Comparison of ENCODE assay signal across 9 mouse cellular contexts in genomic region chr10:79783920-79784800, GRCm38 (mm10). TPM values are rescaled to one million over a fixed set of nuclear protein-coding genes. Genes with fewer than 3 reads are reported as not detected.
DNase-seq lines count a peak whose midpoint lies in the region; ATAC-seq and TF ChIP-seq lines count a peak whose summit lies in the region.
"Had no signal": no experiment of that assay in that cellular context is flagged by ENCODE, and none has a peak within 500 bp of the region (broad histone marks: within the 10 kb centered on the region; RNA-seq: fewer than 3 reads in every experiment).

No protein-coding gene starts in this region.

- H3K36me3 ChIP-seq in hindbrain, postnatal 0 days (ENCODE audit: insufficient read depth, low read length), result no peaks in the 10 kb centered on the region
- H3K36me3 ChIP-seq in hindbrain, embryonic 16.5 days (ENCODE audit: control insufficient read depth, insufficient read depth, low read length), result no peaks in the 10 kb centered on the region
- no peaks in the 10 kb centered on the region for H3K36me3 ChIP-seq in ES-E14 (ENCODE audit: control insufficient read depth, insufficient read depth, low read length, poor library complexity, severe bottlenecking)
- H3K36me3 ChIP-seq in limb, embryonic 14.5 days (ENCODE audit: control insufficient read depth, insufficient read depth, low read length), result no peaks in the 10 kb centered on the region
- H3K36me3 ChIP-seq: embryonic facial prominence, embryonic 15.5 days; lung, embryonic 15.5 days had no signal

- no peak for TF ChIP-seq POLR2A in limb, embryonic 14.5 days (IDR thresholded peaks at IDR 0.05; ENCODE audit: borderline replicate concordance, extremely low read depth, insufficient read depth, insufficient read length)

- H3K4me1 ChIP-seq in hindbrain, postnatal 0 days (ENCODE audit: insufficient read depth, low read length), result peaks cover 4% of the 10 kb centered on the region; the same call in 1 of the 2 replicates
- no peaks in the 10 kb centered on the region; the same call in none of the 2 replicates for H3K4me1 ChIP-seq in hindbrain, embryonic 16.5 days (ENCODE audit: control insufficient read depth, insufficient read depth, low read depth, low read length)
- peaks cover 0 to 16% of the 10 kb centered on the region in 2 experiments; a peak in 2 of 4 replicates for H3K4me1 ChIP-seq in ES-E14 (ENCODE audit: control insufficient read depth in 2 of 2, insufficient read depth in 2 of 2, low read length in 2 of 2, poor library complexity in 1 of 2)
- H3K4me1 ChIP-seq in limb, embryonic 14.5 days (ENCODE audit: control insufficient read depth, insufficient read depth, low read length), result 0 out of 2 replicates have a peak, but pooled peaks cover 7% of the 10 kb centered on the region

- 37% methylated on average over 27 of the region's 27 CpGs for WGBS in hindbrain, postnatal 0 days
- 37% methylated on average over 27 of the region's 27 CpGs for WGBS in hindbrain, embryonic 16.5 days
- 36% methylated on average over 27 of the region's 27 CpGs for WGBS in limb, embryonic 14.5 days

- peak; percentile 55 for DNase-seq in hindbrain, postnatal 0 days (ENCODE audit: low spot score)
- peak; percentile 63 for DNase-seq in A20 (ENCODE audit: low read depth, low spot score)
- peak; percentile 81 for DNase-seq in ES-E14 (ENCODE audit: low read depth, low spot score)
- peak; percentile 49 for DNase-seq in limb, embryonic 14.5 days (ENCODE audit: low spot score)
- no peak for DNase-seq in layer of hippocampus, adult 9-11 months
- no peak for DNase-seq in spleen, adult 12 weeks (ENCODE audit: low spot score)

- ATAC-seq in hindbrain, postnatal 0 days, result no peak
- ATAC-seq in hindbrain, embryonic 16.5 days, result no peak
- ATAC-seq in limb, embryonic 14.5 days (ENCODE audit: low FRiP score, low read depth), result no peak

- peak; percentile 55 for TF ChIP-seq CTCF in hindbrain, postnatal 0 days (IDR thresholded peaks at IDR 0.05; ENCODE audit: low read depth)

- no peaks in the 10 kb centered on the region for H3K9me3 ChIP-seq in hindbrain, postnatal 0 days (ENCODE audit: low read length)
- no peaks in the 10 kb centered on the region for H3K9me3 ChIP-seq in hindbrain, embryonic 16.5 days (ENCODE audit: control insufficient read depth, low read length)
- H3K9me3 ChIP-seq in ES-E14 (ENCODE audit: control insufficient read depth, insufficient read depth, low read depth, low read length), result no peaks in the 10 kb centered on the region
- H3K9me3 ChIP-seq in limb, embryonic 14.5 days (ENCODE audit: control insufficient read depth, low read length), result no peaks in the 10 kb centered on the region
- H3K9me3 ChIP-seq: embryonic facial prominence, embryonic 15.5 days; lung, embryonic 15.5 days had no signal

- H3K27ac ChIP-seq in hindbrain, postnatal 0 days, result no peak overlapping the region
- no peak overlapping the region for H3K27ac ChIP-seq in hindbrain, embryonic 16.5 days (ENCODE audit: low read depth, low read length)
- no peak overlapping the region for H3K27ac ChIP-seq in ES-E14 (ENCODE audit: insufficient read depth, low read depth, low read length, poor library complexity, severe bottlenecking)
- H3K27ac ChIP-seq in limb, embryonic 14.5 days (replicated peaks; ENCODE audit: low read depth, low read length), result no peak overlapping the region
- H3K27ac ChIP-seq: embryonic facial prominence, embryonic 15.5 days; lung, embryonic 15.5 days had no signal

- no peak overlapping the region for H3K4me2 ChIP-seq in hindbrain, postnatal 0 days (ENCODE audit: low read depth, low read length)
- no peak overlapping the region for H3K4me2 ChIP-seq in hindbrain, embryonic 16.5 days (ENCODE audit: low read length)
- H3K4me2 ChIP-seq in limb, embryonic 14.5 days (replicated peaks; ENCODE audit: low read depth, low read length, severe bottlenecking), result no peak overlapping the region
- H3K4me2 ChIP-seq: embryonic facial prominence, embryonic 15.5 days; lung, embryonic 15.5 days had no signal

- no peaks in the 10 kb centered on the region for H3K27me3 ChIP-seq in hindbrain, postnatal 0 days (ENCODE audit: insufficient read depth, low read length)
- H3K27me3 ChIP-seq in hindbrain, embryonic 16.5 days (replicated peaks; ENCODE audit: control insufficient read depth, insufficient read depth, low read length), result peaks cover 2% of the 10 kb centered on the region
- no peaks in the 10 kb centered on the region for H3K27me3 ChIP-seq in limb, embryonic 14.5 days (ENCODE audit: control insufficient read depth, insufficient read depth, low read length)

- in situ Hi-C loops in ES-E14 (cut with MboI; ENCODE audit: low sequenced_read_pairs in 2 of 2, unreplicated experiment in 2 of 2), result no loop called here

- H3K9ac ChIP-seq in hindbrain, postnatal 0 days (replicated peaks; ENCODE audit: low read length), result no peak overlapping the region
- H3K9ac ChIP-seq in hindbrain, embryonic 16.5 days (ENCODE audit: low read depth, low read length), result no peak overlapping the region
- peak overlapping the region; percentile 56 for H3K9ac ChIP-seq in ES-E14 (ENCODE audit: insufficient read depth, low read depth, low read length, poor library complexity, severe bottlenecking)
- no peak overlapping the region for H3K9ac ChIP-seq in limb, embryonic 14.5 days (ENCODE audit: low read depth, low read length, severe bottlenecking)
- H3K9ac ChIP-seq: embryonic facial prominence, embryonic 15.5 days; lung, embryonic 15.5 days had no signal

- no peak overlapping the region for H3K4me3 ChIP-seq in hindbrain, postnatal 0 days (ENCODE audit: low read length)
- no peak overlapping the region for H3K4me3 ChIP-seq in hindbrain, embryonic 16.5 days (ENCODE audit: low read length)
- H3K4me3 ChIP-seq in ES-E14 (ENCODE audit: insufficient read depth in 1 of 2, low read depth in 1 of 2, low read length in 2 of 2, poor library complexity in 1 of 2, severe bottlenecking in 1 of 2), result peak overlapping the region in 1 of 2 experiments; percentile 48; a peak in 2 of 4 replicates
- no peak overlapping the region for H3K4me3 ChIP-seq in limb, embryonic 14.5 days (replicated peaks; ENCODE audit: low read length)
- H3K4me3 ChIP-seq: embryonic facial prominence, embryonic 15.5 days; lung, embryonic 15.5 days had no signal

TF ChIP-seq in ES-E14, 5 proteins besides CTCF, POLR2A, EP300 and RAD21:
- no peak for TF ChIP-seq ZNF384 (IDR thresholded peaks at IDR 0.05; ENCODE audit: low read depth, low read length)
- no peak for TF ChIP-seq CHD2 (IDR thresholded peaks at IDR 0.05; ENCODE audit: low read depth, low read length)
- TF ChIP-seq ZC3H11A (IDR thresholded peaks at IDR 0.05; ENCODE audit: borderline replicate concordance, low read depth, low read length), result no peak
- TF ChIP-seq MAFK (IDR thresholded peaks at IDR 0.05; ENCODE audit: insufficient read depth, low read depth, low read length), result no peak
- TF ChIP-seq HCFC1 (IDR thresholded peaks at IDR 0.05; ENCODE audit: borderline replicate concordance, insufficient read depth, low read length), result no peak

RNA-seq across cellular contexts. Expression of gene Prss57, which starts 6.6 kb away (rescaled TPM):
- total RNA-seq in hindbrain, postnatal 0 days (2014; rRNA removed), result 0.54 and 1.8 TPM in 2 replicates
- 0.13 and 0.33 TPM in 2 replicates for polyA plus RNA-seq in hindbrain, postnatal 0 days (2015; fragmentation: Nextera tagmentation; extraction: Ambion mirVana)
- polyA plus RNA-seq in hindbrain, embryonic 16.5 days (2015; fragmentation: Nextera tagmentation; extraction: Ambion mirVana), result 0.31 TPM in 1 of 2 replicates, not detected in the other
- total RNA-seq in ES-E14 (2012; rRNA removed), result 0.27 and 0.37 TPM in 2 replicates
- 0.04 and 0.06 TPM in 2 replicates for polyA plus RNA-seq in limb, embryonic 14.5 days (2012; rRNA removed)
- polyA plus RNA-seq in limb, embryonic 14.5 days (2014; fragmentation: Nextera tagmentation; extraction: Ambion mirVana), result not detected in 2 replicates
- polyA plus RNA-seq: embryonic facial prominence, embryonic 15.5 days had no signal

RNA-seq across cellular contexts. Expression of gene Fstl3, which starts 7.1 kb away (rescaled TPM):
- total RNA-seq in hindbrain, postnatal 0 days (2014; rRNA removed), result 2.6 and 3.3 TPM in 2 replicates
- polyA plus RNA-seq in hindbrain, postnatal 0 days (2015; fragmentation: Nextera tagmentation; extraction: Ambion mirVana), result 3.1 and 3.2 TPM in 2 replicates
- 2.6 and 3.0 TPM in 2 replicates for polyA plus RNA-seq in hindbrain, embryonic 16.5 days (2015; fragmentation: Nextera tagmentation; extraction: Ambion mirVana)
- total RNA-seq in ES-E14 (2012; rRNA removed), result 5.7 and 7.1 TPM in 2 replicates
- 11.6 and 14.7 TPM in 2 replicates for polyA plus RNA-seq in limb, embryonic 14.5 days (2012; rRNA removed)
- 9.0 and 9.5 TPM in 2 replicates for polyA plus RNA-seq in limb, embryonic 14.5 days (2014; fragmentation: Nextera tagmentation; extraction: Ambion mirVana)

RNA-seq across cellular contexts. Expression of gene Palm, which starts 9.2 kb away (rescaled TPM):
- total RNA-seq in hindbrain, postnatal 0 days (2014; rRNA removed), result 156 and 157 TPM in 2 replicates
- polyA plus RNA-seq in hindbrain, postnatal 0 days (2015; fragmentation: Nextera tagmentation; extraction: Ambion mirVana), result 221 and 242 TPM in 2 replicates
- polyA plus RNA-seq in hindbrain, embryonic 16.5 days (2015; fragmentation: Nextera tagmentation; extraction: Ambion mirVana), result 297 and 309 TPM in 2 replicates
- total RNA-seq in ES-E14 (2012; rRNA removed), result 10.7 and 12.7 TPM in 2 replicates
- 55.8 and 72.7 TPM in 2 replicates for polyA plus RNA-seq in limb, embryonic 14.5 days (2012; rRNA removed)
- polyA plus RNA-seq in limb, embryonic 14.5 days (2014; fragmentation: Nextera tagmentation; extraction: Ambion mirVana), result 76.2 and 83.8 TPM in 2 replicates

RNA-seq across cellular contexts. Expression of gene Rnf126, which starts 17.4 kb away (rescaled TPM):
- 112 and 120 TPM in 2 replicates for total RNA-seq in hindbrain, postnatal 0 days (2014; rRNA removed)
- polyA plus RNA-seq in hindbrain, postnatal 0 days (2015; fragmentation: Nextera tagmentation; extraction: Ambion mirVana), result 108 and 119 TPM in 2 replicates
- polyA plus RNA-seq in hindbrain, embryonic 16.5 days (2015; fragmentation: Nextera tagmentation; extraction: Ambion mirVana), result 74.2 and 101 TPM in 2 replicates
- 66.7 and 70.8 TPM in 2 replicates for total RNA-seq in ES-E14 (2012; rRNA removed)
- polyA plus RNA-seq in limb, embryonic 14.5 days (2012; rRNA removed), result 176 and 229 TPM in 2 replicates
- 100 and 103 TPM in 2 replicates for polyA plus RNA-seq in limb, embryonic 14.5 days (2014; fragmentation: Nextera tagmentation; extraction: Ambion mirVana)

RNA-seq across cellular contexts. Expression of gene Fgf22, which starts 29.3 kb away (rescaled TPM):
- 1.3 and 2.2 TPM in 2 replicates for total RNA-seq in hindbrain, postnatal 0 days (2014; rRNA removed)
- 3.8 and 5.1 TPM in 2 replicates for polyA plus RNA-seq in hindbrain, postnatal 0 days (2015; fragmentation: Nextera tagmentation; extraction: Ambion mirVana)
- polyA plus RNA-seq in hindbrain, embryonic 16.5 days (2015; fragmentation: Nextera tagmentation; extraction: Ambion mirVana), result 1.9 and 3.1 TPM in 2 replicates
- total RNA-seq in ES-E14 (2012; rRNA removed), result 1.5 and 1.9 TPM in 2 replicates
- polyA plus RNA-seq in limb, embryonic 14.5 days (2012; rRNA removed), result 0.13 and 0.22 TPM in 2 replicates
- 0.21 and 0.80 TPM in 2 replicates for polyA plus RNA-seq in limb, embryonic 14.5 days (2014; fragmentation: Nextera tagmentation; extraction: Ambion mirVana)

Comparison
In these comparisons a context has a peak if more than half of its experiments do, and no peak if none do; other contexts are left out.
1. DNase-seq: peak in hindbrain, postnatal 0 days (single experiment), A20 (single experiment), ES-E14 (single experiment) and limb, embryonic 14.5 days (single experiment); none in layer of hippocampus, adult 9-11 months (single experiment) and spleen, adult 12 weeks (single experiment).